Mouse (Mus musculus) spleen, postnatal 4 days (tissue): ENCODE measurements around the gene Popdc2.
A peak's percentile ranks its signal among the peaks of the same experiment; 100 is the strongest.

Experiments used
- DNase-seq, 2 experiments: peaks; one replicate each; pipeline ENCODE4 v3.0.0; 2022; ENCODE audit warnings: low spot score in 2 of 2

Gene Popdc2

DNA sequence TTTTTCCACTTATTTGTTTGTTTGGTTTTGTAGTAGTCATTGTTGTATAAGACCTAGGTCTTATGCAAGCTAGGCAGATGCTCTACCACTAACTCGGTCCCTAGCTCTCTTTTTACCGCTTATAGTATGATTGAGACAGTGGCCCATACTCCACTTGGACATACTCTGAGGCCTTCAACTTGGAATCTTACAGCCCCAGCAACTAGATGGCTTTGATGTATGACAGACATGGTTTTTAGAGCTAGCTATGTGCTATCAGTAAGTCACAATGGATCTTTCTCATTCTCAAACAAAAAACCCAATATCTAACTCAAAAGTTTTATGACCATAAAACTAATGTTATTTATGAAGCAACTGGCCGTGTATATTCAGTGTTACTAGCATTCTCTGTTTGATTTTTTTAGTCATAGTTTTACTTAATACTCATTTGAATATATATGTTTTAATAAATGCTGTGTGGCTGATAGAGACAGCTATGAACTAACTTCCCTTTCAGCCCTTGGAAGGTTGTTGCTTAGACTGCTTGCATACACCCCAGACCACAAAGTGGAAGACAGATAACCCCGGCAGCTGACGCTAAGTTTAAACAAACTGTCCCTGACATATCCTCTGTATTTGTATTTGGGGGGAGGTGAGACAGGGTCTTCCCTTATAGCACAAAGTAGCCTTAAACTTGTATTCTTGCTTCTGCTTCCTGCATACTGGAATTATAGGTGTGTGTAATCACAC, 7.7 kb upstream of the Popdc2 start:
- no peak for DNase-seq

DNA sequence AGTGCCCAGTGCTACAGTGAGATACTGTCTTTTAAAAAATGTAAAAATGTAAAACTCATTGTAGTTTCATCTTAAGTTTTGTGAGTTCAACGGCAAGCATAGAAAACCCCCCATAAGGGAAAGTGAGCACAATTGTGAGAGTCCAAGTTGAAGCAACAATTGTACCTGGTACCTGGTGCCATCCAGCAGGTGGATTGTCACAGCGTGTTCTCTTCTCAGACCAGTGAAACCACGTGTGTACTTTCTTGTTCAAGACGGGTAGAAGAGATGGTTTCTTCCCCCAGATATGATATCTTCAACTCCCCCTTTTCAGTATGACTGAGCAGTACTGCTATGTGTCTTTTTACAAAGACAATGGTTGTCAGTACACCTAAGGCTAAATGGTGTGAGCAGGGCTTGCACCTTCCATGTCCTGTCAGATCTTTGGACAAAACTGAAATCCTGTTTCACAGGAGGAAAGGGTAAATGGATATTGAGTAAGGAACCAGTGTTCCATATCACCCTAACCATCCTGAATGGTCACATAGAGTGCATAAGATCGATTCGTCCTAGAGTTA, 3.7 kb upstream of the Popdc2 start:
- no peak for DNase-seq

DNA sequence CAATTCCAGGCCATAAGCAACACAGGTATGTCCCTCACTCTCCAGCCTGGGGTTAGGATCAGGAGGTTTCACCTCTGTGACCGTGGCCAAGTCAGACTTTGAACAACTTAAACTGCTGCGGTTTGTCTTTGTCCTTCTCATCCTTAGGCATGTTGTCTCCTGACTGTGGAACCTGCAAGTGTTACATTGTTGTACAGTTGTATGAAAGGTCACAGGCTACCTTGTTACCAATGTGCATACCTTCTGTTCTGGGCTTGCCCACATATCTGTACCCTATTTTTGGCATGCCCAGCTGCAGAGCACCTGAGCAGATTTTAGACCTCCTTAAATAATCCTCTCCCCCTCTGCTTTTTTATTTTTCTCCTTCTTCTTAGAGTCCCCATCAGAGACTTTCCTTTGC, 2.8 kb upstream of the Popdc2 start:
- no peak for DNase-seq

DNA sequence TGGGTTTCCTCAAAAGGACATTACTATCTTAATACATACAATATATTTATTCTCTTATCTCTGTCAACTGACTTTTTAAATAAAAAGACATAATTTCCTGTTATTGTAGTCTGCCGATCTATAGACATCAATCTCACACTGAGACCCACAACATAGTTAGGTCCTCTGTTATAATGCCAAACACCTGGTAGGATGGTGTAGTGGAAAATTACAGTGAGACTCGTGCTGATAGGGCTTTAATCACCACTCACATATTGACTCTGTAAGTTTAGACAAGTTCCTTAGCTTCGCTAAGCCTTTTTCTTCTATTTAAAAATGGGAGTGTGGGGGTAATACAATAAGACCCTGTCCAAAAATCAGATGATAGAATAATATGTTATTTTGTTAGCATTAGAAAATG, 2.2 kb upstream of the Popdc2 start:
- DNase-seq: no peak

DNA sequence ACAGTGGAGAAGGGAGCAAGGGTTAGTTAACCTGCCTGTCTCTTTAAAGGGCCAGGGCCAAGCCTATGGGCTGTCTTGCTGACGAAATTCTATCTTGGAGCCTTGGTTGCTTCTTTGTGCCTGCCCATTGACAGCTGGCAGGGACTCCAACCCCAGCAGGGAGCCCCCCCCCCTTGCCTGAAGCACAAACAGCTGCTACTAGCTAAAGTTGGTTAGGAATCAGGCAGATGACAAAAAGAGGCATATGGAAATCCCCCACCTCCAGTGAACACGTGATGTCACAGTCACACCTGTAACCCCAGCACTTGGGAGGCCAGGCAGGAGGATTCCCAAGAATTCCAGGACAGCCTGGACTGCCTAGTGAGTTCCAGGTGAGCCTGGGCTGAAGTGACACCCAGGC, 1.7 kb upstream of the Popdc2 start:
- no peak for DNase-seq

DNA sequence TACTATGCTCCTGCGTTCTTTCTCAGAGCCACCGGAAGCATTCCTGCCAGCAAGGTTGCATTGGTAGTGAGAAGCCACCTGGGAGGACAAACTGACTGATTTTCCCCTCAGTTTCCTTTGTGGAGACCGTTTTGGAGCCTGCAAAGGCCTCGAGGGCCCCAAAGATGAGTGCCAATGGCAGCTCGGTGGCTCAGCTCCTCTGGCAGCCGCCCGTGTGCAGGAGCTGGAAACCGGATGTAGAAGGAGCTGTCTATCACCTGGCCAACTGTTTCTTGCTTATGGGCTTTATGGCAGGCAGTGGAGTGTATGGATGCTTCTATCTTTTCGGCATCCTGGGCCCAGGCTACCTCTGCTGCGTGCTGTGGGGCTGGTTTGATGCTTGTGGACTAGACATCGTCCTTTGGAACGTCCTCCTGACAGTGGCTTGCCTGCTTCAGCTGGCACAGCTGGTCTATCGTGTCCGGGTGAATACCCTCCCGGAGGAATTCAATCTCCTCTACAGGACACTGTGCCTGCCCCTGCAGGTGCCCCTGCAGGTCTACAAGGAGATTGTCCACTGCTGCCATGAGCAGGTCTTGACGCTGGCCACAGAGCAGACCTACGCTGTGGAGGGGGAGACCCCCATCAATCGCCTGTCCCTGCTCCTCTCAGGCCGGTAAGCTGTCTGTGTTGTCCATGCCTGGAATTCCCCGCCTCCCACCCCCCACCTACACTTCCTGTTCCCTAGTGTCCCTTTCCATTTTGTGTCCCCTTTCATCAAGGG, 665 bp downstream of the Popdc2 start:
- DNase-seq: peak in 1 of 2 experiments; percentile 57

DNA sequence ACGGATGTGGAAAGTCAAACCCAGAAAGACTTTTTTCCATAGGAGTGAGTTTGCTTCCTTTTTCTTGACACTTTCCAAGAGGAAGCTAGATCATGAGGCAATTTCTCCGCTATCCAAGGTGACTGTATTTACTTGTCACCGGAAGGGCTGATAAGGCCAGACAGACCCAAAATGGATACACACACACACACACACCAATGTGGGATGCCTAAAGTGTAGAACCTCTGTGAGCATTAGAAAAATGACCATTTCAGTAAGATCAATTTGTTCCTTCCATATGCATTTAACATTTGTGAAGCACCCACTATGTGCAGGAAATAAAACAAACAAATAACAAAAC, 1.2 kb downstream of the Popdc2 start:
- no peak for DNase-seq

DNA sequence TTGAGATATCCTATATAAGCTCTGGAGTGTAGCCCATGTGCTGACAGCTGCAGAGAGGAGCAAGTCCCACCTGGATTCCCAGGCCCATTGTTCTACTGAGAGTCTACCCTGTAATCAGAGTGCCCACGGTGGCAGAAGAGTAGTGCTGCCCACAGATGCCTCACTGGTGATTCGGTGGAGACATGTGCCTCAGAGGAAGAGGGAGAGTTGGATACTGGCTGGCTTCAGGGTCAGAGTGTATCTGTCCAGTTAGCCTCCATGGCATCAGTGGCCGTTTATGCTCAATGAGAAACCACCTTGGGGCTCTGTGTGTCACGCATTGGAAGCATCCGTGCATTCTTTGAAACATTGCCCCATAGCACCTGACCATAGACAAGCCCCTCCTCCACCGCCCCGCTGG, 1.6 kb downstream of the Popdc2 start:
- DNase-seq: peak in 1 of 2 experiments; percentile 52

DNA sequence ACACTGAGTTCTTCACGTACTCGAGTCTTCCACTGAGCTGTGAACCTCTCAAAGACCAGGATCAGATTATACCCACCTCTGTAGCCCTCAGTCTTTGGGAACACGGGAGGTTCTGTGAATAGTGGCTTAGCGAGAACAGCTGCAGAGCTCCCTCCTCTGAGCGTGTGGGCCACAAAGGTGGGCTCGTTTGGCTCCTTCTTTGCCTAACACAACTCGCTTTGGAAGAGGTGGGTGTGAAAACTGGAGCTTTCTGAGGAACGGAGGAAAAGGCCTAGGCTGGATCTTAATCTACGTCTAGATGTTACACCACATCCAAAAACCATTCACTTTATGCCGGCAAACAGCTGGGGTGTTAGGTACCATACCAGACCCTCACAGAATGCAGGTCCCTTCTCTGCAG, 3.4 kb downstream of the Popdc2 start:
- DNase-seq: peak in 1 of 2 experiments; percentile 45

DNA sequence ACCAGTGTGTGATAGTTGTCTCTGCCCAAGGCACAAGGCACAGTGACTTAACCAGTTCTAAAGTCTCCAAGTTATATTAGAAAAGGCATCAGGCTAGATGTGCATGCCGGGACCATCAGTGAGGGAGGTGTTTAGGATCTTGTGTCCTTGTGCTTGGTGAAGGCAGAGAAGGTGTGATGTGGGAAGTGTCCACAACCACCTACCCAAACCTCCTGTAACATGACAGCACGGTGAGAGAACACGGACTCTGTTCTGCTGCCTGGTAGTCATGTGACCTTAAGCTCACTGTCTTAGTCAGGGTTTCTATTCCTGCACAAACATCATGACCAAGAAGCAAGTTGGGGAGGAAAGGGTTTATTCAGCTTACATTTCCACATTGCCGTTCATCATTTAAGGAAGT, 4.2 kb downstream of the Popdc2 start:
- DNase-seq: peak in 1 of 2 experiments; percentile 45

DNA sequence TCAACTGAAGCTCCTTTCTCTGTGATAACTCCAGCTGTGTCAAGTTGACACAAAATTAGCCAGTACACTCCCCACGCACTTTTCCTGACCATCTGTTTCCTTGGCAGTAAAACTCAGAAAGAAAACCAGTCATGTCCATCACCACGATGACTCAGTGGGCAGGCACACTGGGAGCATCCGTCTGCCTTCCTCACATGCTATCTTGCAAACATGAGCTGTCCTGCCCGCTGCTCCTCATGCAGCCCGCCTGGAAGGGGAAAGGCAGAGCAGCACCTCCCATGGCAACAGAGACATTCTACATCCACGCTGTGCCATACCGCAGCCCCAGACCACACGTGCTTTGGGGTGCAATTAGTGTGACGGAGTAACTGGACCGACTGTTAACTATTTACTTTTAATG, 6.3 kb downstream of the Popdc2 start:
- DNase-seq: peak in 1 of 2 experiments; percentile 58

DNA sequence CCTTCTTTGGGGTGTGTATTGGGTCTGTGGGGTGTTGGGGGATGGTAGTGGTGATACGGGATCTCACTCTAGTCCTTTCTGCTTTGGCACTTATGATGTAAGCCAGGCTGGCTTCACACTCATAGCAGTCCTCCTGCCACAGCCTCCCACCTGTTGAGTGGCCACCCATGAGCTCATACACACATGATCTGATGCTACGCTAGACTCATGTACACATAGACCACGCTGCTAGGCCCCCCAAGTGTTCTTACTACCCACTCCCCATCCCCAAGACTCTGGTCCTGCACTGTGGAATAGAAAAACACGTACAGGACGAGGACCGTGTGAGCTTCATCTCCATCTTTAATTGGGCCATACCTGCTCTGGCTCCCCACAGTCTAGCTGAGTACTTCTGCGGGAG, 7.0 kb downstream of the Popdc2 start:
- DNase-seq: peak in 1 of 2 experiments; percentile 52

DNA sequence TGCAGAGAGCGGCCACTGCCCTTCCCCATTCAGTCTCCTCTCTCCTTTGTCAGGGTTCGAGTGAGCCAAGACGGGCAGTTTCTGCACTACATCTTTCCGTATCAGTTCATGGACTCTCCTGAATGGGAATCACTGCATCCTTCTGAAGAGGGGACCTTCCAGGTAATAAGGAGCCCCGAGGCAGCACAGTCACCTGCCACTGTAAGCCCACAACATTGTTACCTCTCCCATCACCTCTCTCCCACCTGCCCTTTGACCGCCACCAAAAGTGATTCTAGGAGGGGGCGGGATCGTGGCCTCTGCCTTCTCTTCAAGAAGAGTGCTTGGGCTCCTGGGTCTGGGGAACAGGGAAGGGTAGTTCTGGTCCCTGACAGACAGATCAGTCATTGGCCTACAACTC, 7.4 kb downstream of the Popdc2 start:
- peak in 1 of 2 experiments; percentile 56 for DNase-seq

DNA sequence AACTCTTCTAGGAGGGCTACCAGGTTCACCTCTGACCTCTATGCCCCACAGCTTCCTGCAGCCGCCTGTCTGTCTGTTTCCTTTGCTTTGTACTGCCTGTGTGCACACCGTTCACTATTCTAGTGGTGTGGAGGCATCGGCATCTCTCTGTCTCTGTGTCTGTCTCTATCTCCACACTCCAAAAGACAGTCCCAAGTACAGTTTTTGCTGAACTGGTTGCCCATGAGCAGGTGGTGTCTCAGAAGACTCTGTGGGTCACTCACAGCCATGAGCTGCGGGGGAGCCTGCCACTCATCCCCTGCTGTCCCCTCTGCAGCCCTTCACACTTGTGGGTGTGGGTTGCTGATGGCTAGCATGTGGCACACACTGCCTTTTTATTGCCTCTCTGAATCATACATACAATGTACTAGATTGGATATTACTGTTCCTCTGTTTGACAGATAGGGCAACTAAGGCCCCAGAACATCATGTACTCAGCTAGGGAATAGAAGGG, 8.0 kb downstream of the Popdc2 start:
- DNase-seq: peak in 1 of 2 experiments; percentile 55

DNA sequence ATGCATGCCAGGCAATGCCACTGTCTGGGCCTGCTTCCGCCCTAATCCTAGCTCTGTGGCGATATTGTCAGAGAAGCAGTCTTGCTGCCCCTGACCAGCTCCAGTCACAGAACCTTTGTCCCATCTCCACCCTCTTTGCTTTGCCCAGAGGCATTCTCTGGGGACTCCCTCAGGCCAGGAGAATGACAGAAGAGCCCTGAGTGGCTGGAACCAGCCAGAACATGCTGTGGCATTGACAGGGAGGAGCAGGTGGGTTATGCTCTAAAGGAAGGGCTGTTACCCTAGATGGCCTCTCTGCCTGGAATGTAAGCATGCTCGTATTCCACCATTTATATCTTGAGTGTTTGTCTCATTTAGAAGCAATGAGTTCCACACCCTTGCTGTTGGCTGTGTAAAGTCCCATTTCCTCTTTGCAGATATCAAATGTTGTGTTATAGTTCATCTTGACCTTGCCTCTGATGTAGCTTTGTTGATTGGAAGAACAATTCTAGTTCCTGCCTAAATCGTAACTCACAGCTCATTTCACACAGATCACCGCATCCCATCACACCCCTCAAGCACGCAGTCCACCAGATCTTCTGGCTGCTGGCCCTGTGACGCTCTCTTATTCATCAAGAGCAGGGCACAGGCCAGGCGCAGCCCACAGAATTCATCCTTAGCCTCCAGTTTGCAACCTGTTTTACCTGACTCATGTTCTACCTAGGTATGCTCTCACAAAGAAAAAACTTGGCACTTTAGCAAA, 8.8 kb downstream of the Popdc2 start:
- DNase-seq: peak in 1 of 2 experiments; percentile 61

DNA sequence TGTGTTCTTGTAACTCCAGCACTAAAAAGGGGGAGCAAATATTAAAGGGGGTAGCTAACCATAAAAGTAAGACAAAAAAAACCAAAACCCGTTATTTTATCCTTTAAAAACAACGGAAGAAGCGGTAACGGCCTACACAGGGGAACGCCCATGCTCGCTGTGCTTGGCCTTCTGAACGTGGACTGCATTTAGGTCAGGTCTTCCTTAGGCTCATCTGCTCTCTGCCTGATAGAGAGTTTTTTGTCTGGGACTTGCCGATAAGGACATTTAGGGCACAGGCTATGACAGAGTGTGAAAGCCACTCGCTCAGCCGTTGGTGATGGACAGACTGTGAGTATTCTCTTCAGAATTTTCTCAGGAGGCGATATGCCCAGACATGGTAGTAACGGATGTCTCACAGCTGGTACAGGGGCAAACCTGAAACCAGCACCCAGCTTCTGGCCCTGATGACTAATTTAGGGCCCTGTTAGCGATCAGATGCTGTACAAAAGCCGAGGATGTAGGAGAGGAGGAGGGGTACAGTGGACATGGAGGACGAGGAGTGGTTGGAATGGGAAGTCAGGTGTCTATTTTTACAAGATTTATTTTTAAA, 9.8 kb downstream of the Popdc2 start:
- DNase-seq: peak in 1 of 2 experiments; percentile 72

DNA sequence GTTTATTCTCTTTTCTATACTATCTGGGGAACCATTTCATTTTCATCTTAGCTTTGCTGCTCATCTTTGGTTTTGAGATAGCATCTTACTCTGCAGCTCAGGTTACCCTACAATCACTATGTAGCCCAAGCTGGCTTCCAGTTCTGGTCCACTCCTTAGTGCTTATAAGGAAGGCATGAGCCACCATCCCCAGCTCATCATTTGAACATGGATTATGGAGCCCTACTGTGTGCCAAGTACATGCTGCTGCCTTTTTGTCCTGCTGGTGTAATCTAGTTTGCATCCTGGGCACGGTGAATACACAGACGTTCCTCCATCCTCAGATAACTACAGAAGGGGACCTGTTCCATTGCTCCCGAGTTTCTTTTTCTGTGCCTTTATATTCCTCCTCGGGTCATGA, 10.9 kb downstream of the Popdc2 start:
- DNase-seq: no peak

DNA sequence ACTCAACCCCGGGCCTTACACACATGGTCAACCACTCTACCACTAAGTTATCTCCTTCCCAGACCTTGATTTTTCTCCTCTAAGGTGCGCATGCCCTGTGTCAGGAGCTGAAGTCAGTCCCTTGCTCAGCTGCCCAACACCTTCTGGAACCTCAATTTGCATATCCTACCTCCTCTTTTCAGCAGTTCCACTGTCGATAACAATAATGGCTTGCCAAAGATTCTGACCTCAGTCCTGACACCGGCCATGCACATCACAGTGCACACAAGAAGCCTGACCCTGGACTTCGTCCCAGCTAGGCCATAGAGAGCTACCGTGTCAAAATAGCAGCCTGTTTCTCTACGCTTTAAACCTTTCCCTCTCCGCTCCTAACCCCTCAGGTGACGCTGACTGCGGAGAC, 11.4 kb downstream of the Popdc2 start:
- no peak for DNase-seq

DNA sequence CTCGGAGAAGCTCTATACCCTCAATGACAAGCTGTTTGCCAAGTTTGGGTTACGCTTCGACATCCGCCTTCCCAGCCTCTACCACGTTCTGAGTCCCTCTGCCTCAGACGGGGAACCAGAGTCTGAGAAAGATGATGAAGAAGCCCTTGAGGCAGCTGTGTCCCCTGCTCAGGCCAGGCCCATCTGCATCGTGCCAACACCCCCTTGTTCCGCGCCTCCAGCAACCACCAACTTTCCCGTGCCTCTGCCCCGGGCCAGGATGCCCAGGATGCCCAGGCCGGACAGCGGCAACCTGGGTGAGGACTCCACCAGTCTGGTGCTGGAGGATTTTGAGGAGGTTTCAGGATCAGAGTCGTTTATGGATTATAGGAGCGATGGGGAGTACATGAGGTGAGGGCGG, 11.9 kb downstream of the Popdc2 start:
- DNase-seq: no peak

DNA sequence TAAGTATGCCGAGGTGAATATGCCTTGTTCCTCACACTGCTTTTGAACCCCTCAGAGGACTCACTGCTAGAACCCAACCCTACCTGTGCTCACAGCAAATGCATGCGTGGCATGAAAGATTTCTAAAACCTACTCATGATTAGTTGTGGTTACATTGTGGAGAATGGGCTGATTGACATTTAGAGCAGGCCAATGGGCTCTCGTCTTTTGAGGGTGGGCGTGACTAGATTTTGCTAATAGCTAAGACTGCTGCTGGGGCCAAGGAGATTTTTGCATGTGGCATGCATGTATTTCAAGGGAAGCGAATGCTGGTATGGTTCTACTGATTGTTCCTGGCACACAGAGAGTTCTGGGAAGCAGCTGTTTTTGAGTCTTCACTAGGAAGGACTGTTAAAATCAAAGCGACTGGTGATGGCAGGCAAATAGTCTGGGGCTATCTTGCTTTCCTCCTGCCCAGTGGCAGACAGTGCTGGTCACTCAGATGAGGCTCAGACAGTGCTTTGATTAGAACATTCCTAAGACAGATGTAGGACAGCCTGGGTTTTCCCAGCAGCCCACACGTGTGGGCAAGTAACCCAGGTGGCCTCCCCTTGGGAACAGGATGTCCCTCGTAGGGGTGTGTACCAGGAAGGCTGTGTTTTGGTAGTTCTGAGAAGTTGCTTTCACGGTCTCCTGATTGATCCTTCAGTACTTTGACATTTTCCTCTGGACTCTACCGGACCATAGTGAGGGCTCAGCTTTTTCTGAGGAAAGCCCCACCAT, 12.6 kb downstream of the Popdc2 start:
- DNase-seq: peak; percentile 77 to 82

DNA sequence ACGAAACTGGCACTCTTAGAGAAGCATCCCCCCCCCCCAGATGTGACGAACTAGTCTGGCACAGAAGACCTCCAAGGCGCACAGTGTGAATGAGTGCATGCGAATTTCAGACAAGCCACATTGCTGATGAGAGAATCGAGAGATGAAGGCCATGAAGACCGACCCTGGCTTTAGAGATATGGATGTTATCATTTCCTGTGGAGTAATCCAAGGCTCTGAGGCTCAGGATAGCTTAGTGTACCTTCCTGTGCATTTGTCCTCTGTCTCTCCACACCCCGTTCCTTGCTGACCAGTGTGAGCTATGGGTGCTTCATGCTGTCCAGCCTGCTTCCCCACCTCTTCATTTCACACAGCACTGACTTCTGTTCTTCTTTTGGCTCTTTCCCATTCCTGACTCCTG, 13.2 kb downstream of the Popdc2 start:
- DNase-seq: no peak
